Mouse (Mus musculus) naive thymus-derived CD4-positive, alpha-beta T cell, adult 2 months (primary cell): ENCODE measurements at regions not wholly inside any gene's neighbourhood (a gene's known extent, or its start where the extent isn't known, plus 50 kb on each side); places are given as distances from the start of the nearest gene placed in this dataset.

ENCODE experiments used
- DNase-seq: peaks from one replicate; pipeline ENCODE4 v3.0.0-alpha.2; 2011; ENCODE audit warnings: low read depth

DNA sequence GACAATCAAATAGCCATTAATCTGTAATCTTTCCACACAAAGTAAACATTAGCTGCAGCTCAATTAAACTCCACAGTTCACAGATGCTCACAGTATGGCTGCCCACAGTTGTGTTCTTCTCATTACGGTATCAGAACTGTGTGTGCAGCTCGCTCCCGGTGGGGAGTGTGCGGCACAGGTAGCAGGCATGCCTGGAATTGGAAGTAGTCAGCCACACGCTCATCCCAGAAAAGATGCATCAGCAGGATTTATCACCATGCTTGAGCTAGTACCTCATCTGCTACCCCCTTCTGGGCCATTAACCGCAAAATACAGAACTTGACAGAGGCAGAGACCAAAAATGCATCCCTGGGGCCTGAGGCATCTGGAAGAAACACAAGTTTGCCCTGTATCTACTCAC, 437.8 kb downstream of the Adam3 start:
- DNase-seq = no peak

DNA sequence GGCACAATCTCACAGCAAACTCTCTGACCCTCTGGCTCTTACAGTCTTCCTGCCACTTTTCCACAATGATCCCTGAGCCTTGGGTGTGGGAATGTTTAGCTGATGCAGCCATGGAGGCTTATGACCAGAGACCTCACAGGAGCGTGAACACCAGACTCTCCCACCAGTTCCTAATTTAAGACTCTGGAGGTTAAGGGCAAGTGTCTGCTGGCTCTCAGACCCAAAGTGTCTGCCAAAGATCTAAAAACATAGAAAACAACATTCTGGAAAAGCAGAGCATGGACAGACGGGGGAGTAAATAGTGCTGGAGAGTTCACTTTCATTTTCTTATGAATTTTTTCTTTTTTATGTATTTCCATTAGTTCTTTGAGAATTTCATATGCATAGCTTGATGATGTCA, 440.7 kb downstream of the Adam3 start:
- no peak for DNase-seq

DNA sequence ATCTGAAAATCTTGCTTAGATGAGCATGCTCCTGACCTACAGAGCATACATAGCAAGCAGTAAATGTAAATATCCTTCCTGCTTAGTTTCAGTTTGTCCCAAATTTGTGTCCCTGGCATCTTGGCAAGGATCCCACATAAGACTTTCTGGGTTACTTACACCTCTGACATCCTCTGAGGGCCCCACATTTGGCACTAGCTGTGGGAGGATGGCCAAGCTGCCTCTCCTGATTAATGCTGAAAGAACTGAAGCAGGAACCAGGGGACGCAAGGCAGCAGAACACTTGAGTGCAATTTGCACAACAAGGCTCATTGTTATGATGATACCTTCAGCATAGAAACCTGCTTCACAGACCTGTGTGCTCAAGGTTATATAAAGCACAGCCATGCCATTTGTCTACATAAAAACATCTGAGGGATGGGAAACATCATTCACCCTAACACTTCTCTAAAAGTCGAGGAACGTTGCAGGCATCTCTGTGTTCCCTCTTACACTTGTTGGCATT, 441.7 kb downstream of the Adam3 start:
- DNase-seq = no peak

DNA sequence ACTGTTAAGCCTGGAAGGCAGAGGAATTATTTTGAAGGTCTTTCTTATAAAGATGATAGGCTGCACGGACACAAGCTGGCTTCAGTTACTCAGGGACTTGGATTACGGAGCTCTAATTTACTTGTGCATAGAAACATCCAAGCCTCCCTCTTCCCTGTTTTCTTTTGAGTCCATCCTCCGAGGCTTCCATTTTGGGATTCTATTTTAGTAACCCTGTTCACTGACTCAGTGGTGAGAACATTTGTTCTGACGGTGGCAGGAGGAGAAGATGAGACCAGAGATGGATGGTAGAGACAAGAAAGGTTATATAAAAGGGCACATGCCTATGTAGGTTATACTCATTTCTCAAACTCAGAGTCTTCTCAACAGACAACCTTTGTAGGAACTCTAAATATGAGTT, 445.4 kb downstream of the Adam3 start:
- no peak for DNase-seq

DNA sequence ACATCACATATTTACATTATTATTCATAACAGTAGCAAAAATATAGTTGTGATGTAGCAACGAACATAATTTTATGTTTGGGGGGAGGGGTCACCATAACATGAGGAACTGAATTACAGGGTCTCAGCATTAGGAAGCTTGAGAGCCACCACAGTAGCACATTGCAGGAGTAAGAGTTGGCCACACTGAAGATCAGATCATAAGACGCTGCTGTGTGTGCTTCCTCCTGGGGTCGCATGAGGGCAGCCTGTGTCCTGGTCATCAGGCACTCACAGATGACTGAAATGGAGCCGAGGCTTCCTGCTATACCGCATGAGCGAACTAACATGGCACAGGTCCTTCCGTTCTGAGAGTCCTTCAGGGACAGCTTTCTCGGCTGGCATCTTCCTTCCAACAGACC, 447.3 kb downstream of the Adam3 start:
- no peak for DNase-seq

DNA sequence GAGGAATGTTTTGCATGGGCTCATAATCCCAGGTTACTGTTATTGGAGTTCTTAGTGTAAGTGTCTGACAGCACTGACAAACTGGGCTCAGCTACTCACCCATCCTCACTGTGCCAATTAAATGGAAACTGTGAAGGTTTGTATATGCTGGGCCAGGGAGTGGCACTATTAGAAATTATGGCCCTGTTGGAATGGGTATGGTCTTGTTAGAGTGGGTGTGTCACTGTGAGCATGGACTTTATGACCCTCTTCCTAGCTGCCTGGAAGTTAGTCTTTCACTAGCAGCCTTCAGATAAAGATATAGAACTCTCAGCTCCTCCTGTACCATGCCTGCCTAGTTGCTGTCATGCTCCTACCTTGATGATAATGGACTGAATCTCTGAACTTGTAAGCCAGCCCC, 464.3 kb downstream of the Adam3 start:
- DNase-seq = no peak

DNA sequence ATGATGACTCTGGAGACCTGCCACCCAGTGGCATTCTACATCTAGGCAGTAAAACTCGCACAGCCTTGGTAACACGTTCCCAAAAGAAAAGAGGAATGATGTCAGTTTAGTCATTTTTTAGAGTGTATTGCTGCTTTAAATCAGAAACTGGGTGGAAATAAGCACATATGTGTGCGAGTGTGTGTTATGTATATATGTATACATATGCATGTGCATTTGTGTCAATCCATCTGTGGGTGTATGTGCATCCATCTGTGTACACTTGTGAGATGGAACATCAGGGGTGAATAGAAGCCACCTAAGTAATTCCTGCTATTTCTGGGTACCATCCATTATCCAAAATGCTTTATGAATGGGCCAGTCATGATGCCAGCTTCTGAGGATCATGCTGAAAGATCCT, 467.0 kb downstream of the Adam3 start:
- no peak for DNase-seq

DNA sequence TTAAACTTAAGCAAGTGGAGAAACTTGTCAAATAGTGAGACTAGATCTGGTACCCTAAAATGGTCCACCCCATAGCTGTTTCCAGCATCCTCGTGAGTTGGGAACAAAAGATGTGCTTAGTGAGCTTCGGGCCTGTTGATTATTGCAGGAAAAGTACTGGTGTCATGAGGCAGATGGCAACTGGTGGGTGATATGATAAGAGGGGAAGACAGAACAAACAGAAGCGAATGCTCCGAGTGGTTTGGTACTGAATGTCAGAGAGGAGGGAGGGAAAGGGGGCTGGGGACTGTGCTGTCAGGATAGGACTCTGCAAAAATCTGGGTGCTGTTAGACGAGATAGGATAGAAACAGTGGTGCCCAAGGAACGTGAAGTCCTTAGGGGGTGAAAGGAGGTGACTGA, 483.4 kb downstream of the Adam3 start:
- no peak for DNase-seq

DNA sequence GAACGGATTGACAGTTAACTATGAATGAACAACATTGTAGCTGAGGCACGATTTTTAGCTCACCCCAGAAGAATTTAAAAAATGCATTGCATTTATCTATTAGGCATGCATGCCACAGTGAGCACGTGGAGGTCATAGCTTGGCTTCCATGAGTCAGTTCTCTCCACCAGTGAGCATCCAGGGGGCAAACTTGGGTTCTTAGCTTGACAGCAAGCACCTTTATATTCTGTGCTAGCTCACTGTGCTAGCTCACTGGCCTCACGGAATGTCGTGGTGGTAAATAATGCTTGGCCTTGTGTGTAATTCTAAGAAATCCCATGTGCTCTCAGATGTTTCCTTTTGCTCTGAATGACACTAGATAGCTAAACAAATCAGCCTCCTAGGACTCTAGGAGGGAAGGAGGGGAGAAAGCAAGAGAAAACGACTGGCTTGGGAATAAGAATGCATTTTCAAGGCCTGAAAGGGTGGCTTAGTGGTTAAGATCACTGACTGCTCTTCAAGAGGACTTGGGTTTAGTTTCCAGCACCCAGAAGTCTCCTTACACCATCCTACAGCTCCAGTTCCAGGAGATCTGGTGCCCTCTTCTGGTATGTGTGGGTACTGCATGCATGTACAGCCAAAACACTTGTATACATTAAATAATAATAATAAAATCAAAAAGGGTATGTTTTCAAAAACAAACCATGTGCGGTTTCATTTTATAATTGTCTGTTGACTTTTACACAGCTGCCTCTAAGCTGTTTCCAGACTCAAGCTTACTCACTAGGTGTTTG, 485.3 kb downstream of the Adam3 start:
- DNase-seq = peak; percentile 1

DNA sequence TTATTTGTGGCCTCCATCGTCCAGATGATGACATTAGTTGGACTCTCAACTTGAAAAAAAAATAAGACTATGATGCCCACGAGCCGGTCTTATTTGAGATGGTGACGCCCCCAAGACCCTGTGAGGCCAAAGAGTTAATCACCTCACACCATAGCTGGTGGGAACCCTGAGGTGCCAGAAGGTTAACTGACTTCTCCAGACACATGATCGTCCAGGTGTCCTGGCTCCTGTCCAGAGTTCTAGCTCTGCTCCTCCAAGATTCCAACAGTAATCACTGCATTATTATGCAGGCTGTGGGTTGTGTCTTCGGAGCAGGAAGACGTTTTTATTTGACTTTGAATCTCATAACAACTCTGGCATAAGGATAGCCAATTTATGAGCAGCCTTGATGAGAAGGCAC, 490.7 kb downstream of the Adam3 start:
- DNase-seq = no peak

DNA sequence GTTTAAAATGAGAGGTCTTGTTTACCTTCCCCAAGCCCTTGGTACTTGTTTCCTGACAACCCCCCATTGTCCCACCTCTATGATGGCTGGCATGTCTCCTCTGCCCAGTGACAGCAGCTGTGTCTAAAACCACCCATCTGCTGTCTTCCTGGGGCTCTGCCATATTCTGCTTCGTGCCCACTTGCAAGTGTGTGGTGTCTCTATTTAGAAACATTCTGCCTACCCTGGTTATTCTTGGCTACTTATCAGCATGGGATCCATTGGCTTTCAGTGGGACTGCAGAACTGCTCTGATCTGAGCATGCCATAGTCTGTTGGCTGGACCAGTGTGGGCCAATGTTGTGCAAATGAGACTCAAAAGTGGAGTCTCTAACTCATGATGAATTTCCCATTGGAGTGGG, 497.5 kb downstream of the Adam3 start:
- no peak for DNase-seq

DNA sequence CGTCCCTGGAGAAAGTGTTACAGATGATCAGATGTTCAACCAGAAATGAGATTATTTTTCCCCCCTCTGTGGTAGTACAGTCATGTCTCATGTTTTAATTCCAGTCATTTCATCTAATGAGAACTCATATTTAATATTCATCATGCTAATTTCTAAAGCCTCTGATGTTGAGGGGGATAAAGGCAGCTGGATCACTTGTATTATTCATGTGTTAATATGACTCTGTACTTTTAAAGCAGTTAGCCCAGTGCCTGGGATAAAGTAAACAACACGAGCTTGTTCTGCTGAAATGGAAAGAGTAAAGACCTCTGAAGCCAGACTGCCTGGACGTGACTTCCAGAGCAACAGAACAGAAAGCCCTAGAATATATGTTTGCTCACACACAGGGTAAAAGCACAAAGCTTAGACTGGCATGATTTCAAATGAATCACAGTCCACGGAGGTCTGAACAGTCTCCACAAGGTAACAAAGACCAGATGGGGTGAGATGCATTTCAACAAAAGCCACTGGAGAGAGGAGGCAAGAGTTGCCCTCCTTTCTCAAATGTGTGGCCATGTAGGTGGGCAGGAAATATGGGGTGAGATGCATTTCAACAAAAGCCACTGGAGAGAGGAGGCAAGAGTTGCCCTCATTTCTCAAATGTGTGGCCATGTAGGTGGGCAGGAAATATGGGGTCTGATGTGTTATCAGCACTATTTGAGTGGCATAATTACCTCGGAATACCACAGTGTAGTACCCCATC, 498.1 kb downstream of the Adam3 start:
- no peak for DNase-seq

DNA sequence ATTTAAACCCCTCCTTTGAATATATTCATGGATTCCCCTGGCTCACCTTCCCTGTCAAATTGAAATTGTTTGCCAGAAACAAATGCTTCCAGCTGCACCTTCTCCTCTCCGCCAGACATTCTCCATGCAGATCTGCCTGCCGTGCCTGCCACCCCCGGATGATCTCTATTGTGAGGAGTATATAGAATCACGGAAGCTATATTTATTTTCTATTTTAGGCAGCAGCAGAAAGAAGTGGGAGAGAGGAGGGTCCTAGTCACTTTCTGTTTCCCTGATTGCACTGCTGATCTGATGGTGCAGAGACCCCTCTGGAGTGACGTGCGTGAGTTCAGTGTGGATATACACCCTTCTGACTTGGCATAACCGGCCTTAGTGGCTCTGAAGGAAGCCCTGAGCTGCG, 505.4 kb downstream of the Adam3 start:
- no peak for DNase-seq

DNA sequence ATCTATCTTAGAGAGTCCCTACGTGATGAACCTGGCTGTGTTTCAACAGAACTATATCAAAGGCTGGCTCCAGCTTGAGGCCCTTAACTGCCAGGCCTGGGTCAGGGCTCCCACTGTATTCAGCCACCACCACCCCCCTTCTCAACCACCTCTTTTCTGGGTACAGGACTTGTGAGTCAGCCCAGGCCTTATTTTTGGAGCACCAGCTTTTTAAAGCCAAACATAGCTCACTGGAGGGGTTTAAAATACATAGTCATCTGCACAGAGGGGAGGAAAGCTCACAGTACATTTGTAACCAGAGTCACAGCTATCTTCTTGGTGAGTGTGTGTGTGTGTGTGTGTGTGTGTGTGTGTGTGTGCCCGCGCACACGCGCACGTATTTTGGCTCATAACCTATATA, 509.0 kb downstream of the Adam3 start:
- DNase-seq = no peak

DNA sequence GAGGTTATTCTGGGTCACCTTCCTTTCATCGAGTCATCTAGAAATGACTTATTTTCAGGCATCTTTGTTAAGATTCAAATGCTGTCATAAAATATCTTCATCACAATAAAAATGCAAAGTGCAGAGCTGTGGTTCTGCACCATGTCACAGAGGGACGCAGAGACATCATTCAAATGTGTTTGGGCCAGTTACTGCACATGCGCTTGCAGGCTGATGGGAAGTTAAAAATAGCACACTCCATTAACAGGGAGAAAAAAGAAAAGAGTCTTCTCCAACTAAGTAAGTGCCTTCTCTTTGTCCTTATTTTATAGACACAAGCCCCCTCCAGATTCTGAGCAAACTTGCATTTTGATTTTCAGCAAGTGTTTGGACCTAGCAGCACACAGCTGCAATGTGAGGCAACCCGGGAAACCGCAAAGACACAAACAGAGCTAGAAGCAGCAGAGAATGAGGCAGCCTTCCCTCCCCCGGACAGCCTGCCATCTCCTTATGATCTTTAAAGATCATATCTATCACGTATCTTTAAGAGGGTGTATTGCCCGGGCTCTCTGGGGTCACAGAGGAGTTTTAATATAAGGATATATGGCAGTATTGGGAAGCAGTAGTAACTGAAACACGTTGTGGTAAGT, 510.0 kb downstream of the Adam3 start:
- DNase-seq = no peak

DNA sequence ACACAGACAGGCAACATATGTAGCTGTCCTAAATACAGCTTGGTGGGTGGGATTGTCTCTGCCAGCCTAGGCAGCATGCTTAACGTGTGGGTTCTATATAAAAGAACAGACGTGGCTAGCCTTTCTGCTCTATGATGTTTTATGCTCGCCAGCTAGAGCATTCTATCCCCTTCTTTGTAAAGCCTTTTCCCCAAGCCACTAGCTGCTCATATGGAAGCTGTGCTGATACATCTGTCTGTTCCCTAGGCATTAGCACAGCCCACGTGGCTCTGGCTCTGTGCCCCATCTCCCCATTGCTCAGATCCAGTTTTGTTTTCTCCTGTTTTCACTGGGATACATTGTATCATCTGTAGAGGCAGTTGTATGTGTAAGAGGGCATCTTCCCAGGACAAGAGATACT, 511.3 kb downstream of the Adam3 start:
- DNase-seq = no peak

DNA sequence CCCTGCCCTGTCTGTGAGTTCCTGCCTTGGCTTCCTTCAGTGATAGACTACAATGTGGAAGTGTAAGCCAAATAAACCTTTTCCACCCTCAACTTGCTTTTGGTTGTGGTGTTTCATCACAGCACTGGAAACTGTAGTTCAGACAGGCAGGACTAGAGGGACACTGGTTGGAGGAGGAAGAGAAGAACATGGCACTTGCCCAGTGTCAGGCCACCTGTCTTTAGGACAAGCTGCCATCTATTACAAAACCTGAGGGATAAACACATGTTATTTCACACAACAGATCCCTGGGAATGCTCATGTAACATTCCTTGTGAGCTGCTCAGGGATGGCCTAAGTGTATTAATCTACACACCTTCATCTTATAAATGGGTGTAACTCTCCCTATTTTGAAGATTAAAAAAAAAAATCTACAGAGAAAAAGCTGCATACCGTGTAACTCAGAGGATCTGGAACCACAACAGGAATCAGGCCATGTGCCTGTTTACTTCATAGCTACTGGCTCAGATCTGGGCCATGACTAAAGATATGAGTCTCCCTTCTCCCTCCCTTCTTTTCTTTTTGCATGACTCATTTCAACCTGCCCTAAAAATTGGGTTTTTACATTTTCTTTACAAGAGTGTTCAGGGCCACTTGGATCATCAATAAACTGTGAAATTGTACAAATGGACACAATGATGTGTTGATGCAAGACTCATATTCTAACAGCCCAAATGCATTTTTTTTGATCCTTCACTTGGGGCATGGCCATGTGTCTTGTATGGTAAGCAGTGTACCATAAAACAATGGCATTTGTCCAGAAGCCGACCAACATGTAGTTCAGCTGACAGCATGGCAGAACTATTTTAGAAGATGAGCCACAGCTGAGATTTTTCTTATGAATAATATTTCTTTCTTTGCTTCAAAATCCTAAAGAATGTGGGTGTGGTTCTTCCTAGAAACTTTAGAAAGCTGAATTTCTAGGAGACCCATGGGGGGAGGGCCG, 513.1 kb downstream of the Adam3 start:
- DNase-seq = no peak

DNA sequence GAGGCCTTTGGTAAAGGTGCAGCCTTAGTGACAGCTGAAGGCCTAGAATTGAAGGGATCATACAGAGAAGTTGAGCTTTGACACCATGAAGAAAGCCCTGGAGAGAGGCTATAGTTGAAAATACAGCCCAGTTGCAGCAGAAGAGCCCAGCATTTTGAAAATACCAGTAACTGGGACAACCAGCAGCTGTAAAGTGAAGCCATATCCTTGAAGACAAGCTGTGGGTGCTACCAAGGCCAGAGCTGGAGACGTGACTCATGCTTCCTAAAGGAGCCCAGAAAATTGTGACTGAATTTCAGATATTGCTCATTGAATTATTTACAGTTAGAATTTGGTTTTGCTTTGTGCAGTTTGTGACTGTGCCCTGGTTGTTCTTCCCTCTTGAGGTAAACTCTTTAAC, 514.6 kb downstream of the Adam3 start:
- DNase-seq = no peak
